Mouse (Mus musculus): ENCODE data around the gene Atf6. TPM values are rescaled to one million over a fixed set of nuclear protein-coding genes. Genes with fewer than 3 reads are reported as not detected.
A peak's percentile ranks its signal among the peaks of the same experiment; 100 is the strongest.

Atf6 gene
- total RNA-seq, 1 experiment, result 33.2 TPM

- H3K4me1 ChIP-seq (ENCODE audit: control insufficient read depth in 2 of 2, insufficient read depth in 2 of 2, low read length in 2 of 2, poor library complexity in 1 of 2), result peaks cover 7 to 8% of the 10 kb centered on the region in 2 experiments
- in situ Hi-C loops (cut with MboI; ENCODE audit: low sequenced_read_pairs in 2 of 2, unreplicated experiment in 2 of 2), result loop anchor here (25.0 kb wide), 2 partner anchors 101 to 351 kb away; partner anchors contain the start of genes Apoa2 (in 1 of the 2), Fcer1g (in 1 of the 2) and Fcgr2b (in 1 of the 2)
- no peak overlapping the region for H3K9ac ChIP-seq (ENCODE audit: insufficient read depth, low read depth, low read length, poor library complexity, severe bottlenecking)
- H3K27ac ChIP-seq (ENCODE audit: insufficient read depth, low read depth, low read length, poor library complexity, severe bottlenecking), result no peak overlapping the region
- DNase-seq (ENCODE audit: low read depth, low spot score), result no peak
- TF ChIP-seq ZNF384 (IDR thresholded peaks at IDR 0.05; ENCODE audit: low read depth, low read length) (no peak), ZC3H11A (IDR thresholded peaks at IDR 0.05; ENCODE audit: borderline replicate concordance, low read depth, low read length) (no peak), MAFK (IDR thresholded peaks at IDR 0.05; ENCODE audit: insufficient read depth, low read depth, low read length) (no peak), HCFC1 (IDR thresholded peaks at IDR 0.05; ENCODE audit: borderline replicate concordance, insufficient read depth, low read length) (no peak), CHD2 (IDR thresholded peaks at IDR 0.05; ENCODE audit: low read depth, low read length) (no peak)
- no peak overlapping the region for H3K4me3 ChIP-seq (ENCODE audit: insufficient read depth in 1 of 2, low read depth in 1 of 2, low read length in 2 of 2, poor library complexity in 1 of 2, severe bottlenecking in 1 of 2)
- no peaks in the 10 kb centered on the region for H3K9me3 ChIP-seq (ENCODE audit: control insufficient read depth, insufficient read depth, low read depth, low read length)
- no peaks in the 10 kb centered on the region for H3K36me3 ChIP-seq (ENCODE audit: control insufficient read depth, insufficient read depth, low read length, poor library complexity, severe bottlenecking)
Observed at GRCm38 (mm10) chr1:170886044-170886458, 18.5 kb upstream of the Atf6 start.

- peak within 1 kb of the TSS; percentile 45; the same call in 1 of the 2 replicates for H3K27ac ChIP-seq (ENCODE audit: insufficient read depth, low read depth, low read length, poor library complexity, severe bottlenecking)
- peak; percentile 80 for DNase-seq (ENCODE audit: low read depth, low spot score)
- peaks cover 3 to 4% of the 10 kb centered on the region in 2 experiments; a peak in 3 of 4 replicates for H3K4me1 ChIP-seq (ENCODE audit: control insufficient read depth in 2 of 2, insufficient read depth in 2 of 2, low read length in 2 of 2, poor library complexity in 1 of 2)
- peak within 1 kb of the TSS; percentile 96 for H3K9ac ChIP-seq (ENCODE audit: insufficient read depth, low read depth, low read length, poor library complexity, severe bottlenecking)
- peaks cover 2% of the 10 kb centered on the region for H3K36me3 ChIP-seq (ENCODE audit: control insufficient read depth, insufficient read depth, low read length, poor library complexity, severe bottlenecking)
- H3K4me3 ChIP-seq (ENCODE audit: insufficient read depth in 1 of 2, low read depth in 1 of 2, low read length in 2 of 2, poor library complexity in 1 of 2, severe bottlenecking in 1 of 2), result peak within 1 kb of the TSS; percentile 95 to 98
- in situ Hi-C loops (cut with MboI; ENCODE audit: low sequenced_read_pairs in 2 of 2, unreplicated experiment in 2 of 2), result loop anchor here (25.0 kb wide), 2 partner anchors 102 to 352 kb away; partner anchors contain the start of genes Apoa2 (in 1 of the 2), Fcer1g (in 1 of the 2) and Fcgr2b (in 1 of the 2)
- H3K9me3 ChIP-seq (ENCODE audit: control insufficient read depth, insufficient read depth, low read depth, low read length), result no peaks in the 10 kb centered on the region
- TF ChIP-seq HCFC1 (IDR thresholded peaks at IDR 0.05; ENCODE audit: borderline replicate concordance, insufficient read depth, low read length) (0 out of 2 replicates have a peak, but pooled peaks have one; percentile 39), ZC3H11A (IDR thresholded peaks at IDR 0.05; ENCODE audit: borderline replicate concordance, low read depth, low read length) (no peak), CHD2 (IDR thresholded peaks at IDR 0.05; ENCODE audit: low read depth, low read length) (no peak)
Observed at GRCm38 (mm10) chr1:170884978-170885561, 17.5 kb upstream of the Atf6 start, which contains the start of the genes Gm26620 and Dusp12. TSS of gene Gm26620 (plus strand) at chr1:170885065. TSS of gene Dusp12 (minus strand) at chr1:170885540.

GRCm38 (mm10) chr1:170884390-170884789 lies 16.8 kb upstream of the Atf6 start:
- Histone ChIP-seq H3K9ac (ENCODE audit: insufficient read depth, low read depth, low read length, poor library complexity, severe bottlenecking) (peak overlapping the region; percentile 96; the same call in 1 of the 2 replicates), H3K4me3 (ENCODE audit: insufficient read depth in 1 of 2, low read depth in 1 of 2, low read length in 2 of 2, poor library complexity in 1 of 2, severe bottlenecking in 1 of 2) (peak overlapping the region; percentile 95 to 98), H3K27ac (ENCODE audit: insufficient read depth, low read depth, low read length, poor library complexity, severe bottlenecking) (no peak overlapping the region), H3K36me3 (ENCODE audit: control insufficient read depth, insufficient read depth, low read length, poor library complexity, severe bottlenecking) (peaks cover 5% of the 10 kb centered on the region), H3K9me3 (ENCODE audit: control insufficient read depth, insufficient read depth, low read depth, low read length) (no peaks in the 10 kb centered on the region), H3K4me1 (ENCODE audit: control insufficient read depth in 2 of 2, insufficient read depth in 2 of 2, low read length in 2 of 2, poor library complexity in 1 of 2) (peaks cover 2 to 4% of the 10 kb centered on the region in 2 experiments; a peak in 2 of 4 replicates)
- in situ Hi-C loops (cut with MboI; ENCODE audit: low sequenced_read_pairs in 2 of 2, unreplicated experiment in 2 of 2), result loop anchor here (25.0 kb wide), 2 partner anchors 103 to 353 kb away; partner anchors contain the start of genes Apoa2 (in 1 of the 2), Fcer1g (in 1 of the 2) and Fcgr2b (in 1 of the 2)
- DNase-seq (ENCODE audit: low read depth, low spot score), result no peak
- no peak for TF ChIP-seq CHD2 (IDR thresholded peaks at IDR 0.05; ENCODE audit: low read depth, low read length)
- TF ChIP-seq ZC3H11A (IDR thresholded peaks at IDR 0.05; ENCODE audit: borderline replicate concordance, low read depth, low read length), result no peak

- H3K4me1 ChIP-seq (ENCODE audit: control insufficient read depth in 2 of 2, insufficient read depth in 2 of 2, low read length in 2 of 2, poor library complexity in 1 of 2), result peaks cover 2 to 4% of the 10 kb centered on the region in 2 experiments; a peak in 2 of 4 replicates
- no peak overlapping the region for H3K4me3 ChIP-seq (ENCODE audit: insufficient read depth in 1 of 2, low read depth in 1 of 2, low read length in 2 of 2, poor library complexity in 1 of 2, severe bottlenecking in 1 of 2)
- in situ Hi-C loops (cut with MboI; ENCODE audit: low sequenced_read_pairs in 2 of 2, unreplicated experiment in 2 of 2), result loop anchor here (25.0 kb wide), 2 partner anchors 104 to 354 kb away; partner anchors contain the start of genes Apoa2 (in 1 of the 2), Fcer1g (in 1 of the 2) and Fcgr2b (in 1 of the 2)
- peaks cover 7% of the 10 kb centered on the region for H3K36me3 ChIP-seq (ENCODE audit: control insufficient read depth, insufficient read depth, low read length, poor library complexity, severe bottlenecking)
- H3K27ac ChIP-seq (ENCODE audit: insufficient read depth, low read depth, low read length, poor library complexity, severe bottlenecking), result no peak overlapping the region
- H3K9ac ChIP-seq (ENCODE audit: insufficient read depth, low read depth, low read length, poor library complexity, severe bottlenecking), result no peak overlapping the region
- H3K9me3 ChIP-seq (ENCODE audit: control insufficient read depth, insufficient read depth, low read depth, low read length), result no peaks in the 10 kb centered on the region
- TF ChIP-seq ZNF384 (IDR thresholded peaks at IDR 0.05; ENCODE audit: low read depth, low read length) (no peak), CHD2 (IDR thresholded peaks at IDR 0.05; ENCODE audit: low read depth, low read length) (no peak), HCFC1 (IDR thresholded peaks at IDR 0.05; ENCODE audit: borderline replicate concordance, insufficient read depth, low read length) (no peak), MAFK (IDR thresholded peaks at IDR 0.05; ENCODE audit: insufficient read depth, low read depth, low read length) (no peak), ZC3H11A (IDR thresholded peaks at IDR 0.05; ENCODE audit: borderline replicate concordance, low read depth, low read length) (no peak)
- no peak for DNase-seq (ENCODE audit: low read depth, low spot score)
Observed at GRCm38 (mm10) chr1:170882915-170883485, 15.4 kb upstream of the Atf6 start.
